Mouse (Mus musculus): ENCODE data around the gene Bloc1s5. TPM values are rescaled to one million over a fixed set of nuclear protein-coding genes. Genes with fewer than 3 reads are reported as not detected.

Bloc1s5 gene
- polyA plus RNA-seq, 1 experiment from 2014 or later: 10.6 TPM

GRCm38 (mm10) chr13:38602966-38603365 is 31.9 kb downstream of the Bloc1s5 start:
- H3K9me3 ChIP-seq (ENCODE audit: control insufficient read depth): no peaks in the 10 kb centered on the region
- no peak for ATAC-seq

DNA sequence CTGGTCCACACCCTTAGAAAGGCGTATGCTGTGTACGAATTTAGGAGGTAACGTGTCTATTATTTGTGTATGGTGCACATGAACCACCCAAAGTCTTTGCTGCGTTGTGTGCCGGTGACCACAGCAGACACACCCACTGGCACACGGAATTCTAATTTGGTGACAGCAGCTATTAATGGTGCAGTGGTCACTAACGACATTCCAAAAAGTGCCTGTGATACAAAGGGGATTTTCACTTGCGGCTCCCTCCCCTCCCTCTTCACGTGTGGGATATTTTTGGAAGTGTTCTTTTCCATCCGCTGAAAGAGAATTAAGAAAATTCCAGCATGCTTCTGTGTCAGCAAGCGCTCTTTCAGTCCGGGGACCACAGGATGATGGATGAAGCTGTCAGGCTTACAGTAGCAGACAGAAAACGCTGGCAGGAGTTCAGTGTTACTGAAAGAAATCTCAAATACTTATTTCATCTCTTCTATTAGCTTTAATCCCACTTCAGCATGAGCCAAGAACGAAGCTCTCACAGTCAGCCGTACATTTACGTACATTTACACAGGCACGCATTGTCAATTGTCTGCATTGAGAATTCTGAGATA is 32.6 kb downstream of the Bloc1s5 start:
- TF ChIP-seq CTCF (IDR thresholded peaks at IDR 0.05; ENCODE audit: low read depth): no peak
- no peak overlapping the region for H3K4me2 ChIP-seq (replicated peaks; ENCODE audit: low read depth)
- no peaks in the 10 kb centered on the region for H3K27me3 ChIP-seq (replicated peaks; ENCODE audit: control insufficient read depth, insufficient read depth, low read length)
- no peak for ATAC-seq
- H3K9me3 ChIP-seq (ENCODE audit: control insufficient read depth): no peaks in the 10 kb centered on the region
- WGBS: 74% methylated on average over 17 of the region's 17 CpGs
- H3K27ac ChIP-seq (ENCODE audit: low read depth, low read length): no peak overlapping the region
- no peak overlapping the region for H3K4me3 ChIP-seq (ENCODE audit: low read depth, low read length)
- peaks cover 10% of the 10 kb centered on the region; the same call in 1 of the 2 replicates for H3K36me3 ChIP-seq (ENCODE audit: control insufficient read depth, insufficient read depth)
- no peaks in the 10 kb centered on the region for H3K4me1 ChIP-seq (replicated peaks; ENCODE audit: control insufficient read depth, insufficient read depth, low read length)
- H3K9ac ChIP-seq (ENCODE audit: low read depth, low read length): no peak overlapping the region

More at GRCm38 (mm10) chr13:38602966-38603365, 31.9 kb downstream of the Bloc1s5 start:
- no peak overlapping the region for H3K4me2 ChIP-seq (replicated peaks; ENCODE audit: low read depth)
- H3K4me3 ChIP-seq (ENCODE audit: low read depth, low read length): no peak overlapping the region
- H3K27ac ChIP-seq (ENCODE audit: low read depth, low read length): no peak overlapping the region
- H3K4me1 ChIP-seq (replicated peaks; ENCODE audit: control insufficient read depth, insufficient read depth, low read length): no peaks in the 10 kb centered on the region
- TF ChIP-seq CTCF (IDR thresholded peaks at IDR 0.05; ENCODE audit: low read depth): no peak
- H3K27me3 ChIP-seq (replicated peaks; ENCODE audit: control insufficient read depth, insufficient read depth, low read length): no peaks in the 10 kb centered on the region
- no peak overlapping the region for H3K9ac ChIP-seq (ENCODE audit: low read depth, low read length)
- 87% methylated on average over 13 of the region's 13 CpGs for WGBS
- peaks cover 10% of the 10 kb centered on the region; the same call in 1 of the 2 replicates for H3K36me3 ChIP-seq (ENCODE audit: control insufficient read depth, insufficient read depth)

DNA sequence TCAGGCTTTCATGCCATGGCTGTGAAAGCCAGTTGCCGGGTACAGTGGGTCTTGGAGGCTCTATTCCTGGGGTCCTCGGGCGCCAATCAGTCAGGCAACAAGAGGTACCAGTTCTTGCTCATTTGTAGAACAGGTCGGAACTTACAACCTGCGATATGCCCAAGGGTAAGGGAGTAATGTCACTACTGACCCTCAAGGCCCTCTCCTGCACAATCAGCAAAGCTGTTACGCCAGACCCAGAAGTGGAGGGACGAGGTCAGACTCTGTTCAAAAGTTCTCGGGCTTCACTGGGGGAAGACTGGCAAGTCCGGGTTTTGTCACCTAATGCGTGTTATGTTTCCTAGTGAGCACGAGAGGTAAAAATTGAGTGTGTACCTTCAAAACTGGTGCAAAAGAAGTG is 34.1 kb downstream of the Bloc1s5 start:
- ATAC-seq: no peak
- Histone ChIP-seq H3K36me3 (ENCODE audit: control insufficient read depth, insufficient read depth) (peaks cover 5% of the 10 kb centered on the region; the same call in 1 of the 2 replicates), H3K4me1 (replicated peaks; ENCODE audit: control insufficient read depth, insufficient read depth, low read length) (no peaks in the 10 kb centered on the region), H3K4me3 (ENCODE audit: low read depth, low read length) (no peak overlapping the region), H3K27me3 (replicated peaks; ENCODE audit: control insufficient read depth, insufficient read depth, low read length) (no peaks in the 10 kb centered on the region), H3K4me2 (replicated peaks; ENCODE audit: low read depth) (no peak overlapping the region), H3K9me3 (ENCODE audit: control insufficient read depth) (no peaks in the 10 kb centered on the region), H3K27ac (ENCODE audit: low read depth, low read length) (no peak overlapping the region), H3K9ac (ENCODE audit: low read depth, low read length) (no peak overlapping the region)
- TF ChIP-seq CTCF (IDR thresholded peaks at IDR 0.05; ENCODE audit: low read depth): no peak
- 78% methylated on average over 11 of the region's 11 CpGs for whole genome bisulfite sequencing

DNA sequence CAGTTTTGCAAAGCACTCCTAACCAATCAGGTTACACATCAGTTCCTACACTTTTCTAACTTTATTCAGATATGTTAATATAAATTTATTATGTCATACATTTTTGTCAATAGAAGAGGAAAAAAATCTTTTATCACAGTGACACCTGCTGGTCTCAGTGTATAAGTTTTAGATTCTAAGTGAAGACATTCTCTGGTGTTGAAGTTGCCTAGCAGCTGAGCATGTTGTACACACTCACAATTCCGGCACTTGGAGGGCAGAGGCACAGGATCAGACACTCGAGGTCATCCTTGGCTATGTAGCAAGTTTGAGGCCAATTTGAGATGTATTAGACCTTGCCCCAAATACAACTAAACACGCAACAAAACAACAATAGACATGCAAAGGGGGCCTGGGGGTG is 37.8 kb downstream of the Bloc1s5 start:
- Histone ChIP-seq H3K9ac (ENCODE audit: low read depth, low read length) (no peak overlapping the region), H3K27me3 (replicated peaks; ENCODE audit: control insufficient read depth, insufficient read depth, low read length) (no peaks in the 10 kb centered on the region), H3K36me3 (ENCODE audit: control insufficient read depth, insufficient read depth) (no peaks in the 10 kb centered on the region), H3K4me3 (ENCODE audit: low read depth, low read length) (no peak overlapping the region), H3K27ac (ENCODE audit: low read depth, low read length) (no peak overlapping the region), H3K9me3 (ENCODE audit: control insufficient read depth) (no peaks in the 10 kb centered on the region), H3K4me2 (replicated peaks; ENCODE audit: low read depth) (no peak overlapping the region), H3K4me1 (replicated peaks; ENCODE audit: control insufficient read depth, insufficient read depth, low read length) (no peaks in the 10 kb centered on the region)
- TF ChIP-seq CTCF (IDR thresholded peaks at IDR 0.05; ENCODE audit: low read depth): peak; percentile 41
- ATAC-seq: no peak
- WGBS: 64% methylated on average over 3 of the region's 3 CpGs

- Histone ChIP-seq H3K4me2 (replicated peaks; ENCODE audit: low read depth) (no peak overlapping the region), H3K36me3 (ENCODE audit: control insufficient read depth, insufficient read depth) (no peaks in the 10 kb centered on the region), H3K27ac (ENCODE audit: low read depth, low read length) (no peak overlapping the region), H3K27me3 (replicated peaks; ENCODE audit: control insufficient read depth, insufficient read depth, low read length) (no peaks in the 10 kb centered on the region), H3K9ac (ENCODE audit: low read depth, low read length) (no peak overlapping the region), H3K9me3 (ENCODE audit: control insufficient read depth) (no peaks in the 10 kb centered on the region), H3K4me3 (ENCODE audit: low read depth, low read length) (no peak overlapping the region), H3K4me1 (replicated peaks; ENCODE audit: control insufficient read depth, insufficient read depth, low read length) (no peaks in the 10 kb centered on the region)
- no peak for ATAC-seq
- WGBS: 76% methylated on average over 4 of the region's 4 CpGs
- no peak for TF ChIP-seq CTCF (IDR thresholded peaks at IDR 0.05; ENCODE audit: low read depth)
Observed at GRCm38 (mm10) chr13:38596461-38596860, 38.4 kb downstream of the Bloc1s5 start.

GRCm38 (mm10) chr13:38593114-38593513 is 41.8 kb downstream of the Bloc1s5 start:
- no peak for ATAC-seq
- no peak overlapping the region for H3K4me2 ChIP-seq (replicated peaks; ENCODE audit: low read depth)
- no peak overlapping the region for H3K9ac ChIP-seq (ENCODE audit: low read depth, low read length)
- H3K27me3 ChIP-seq (replicated peaks; ENCODE audit: control insufficient read depth, insufficient read depth, low read length): no peaks in the 10 kb centered on the region
- H3K4me1 ChIP-seq (replicated peaks; ENCODE audit: control insufficient read depth, insufficient read depth, low read length): no peaks in the 10 kb centered on the region
- 30% methylated on average over 6 of the region's 6 CpGs for WGBS
- H3K27ac ChIP-seq (ENCODE audit: low read depth, low read length): no peak overlapping the region
- H3K9me3 ChIP-seq (ENCODE audit: control insufficient read depth): no peaks in the 10 kb centered on the region
- no peak for TF ChIP-seq CTCF (IDR thresholded peaks at IDR 0.05; ENCODE audit: low read depth)
- no peaks in the 10 kb centered on the region for H3K36me3 ChIP-seq (ENCODE audit: control insufficient read depth, insufficient read depth)
- H3K4me3 ChIP-seq (ENCODE audit: low read depth, low read length): no peak overlapping the region
